Mouse (Mus musculus) heart, adult 2 months (tissue): ENCODE results near the gene Tnfrsf22. TPM values are rescaled to one million over a fixed set of nuclear protein-coding genes. Genes with fewer than 3 reads are reported as not detected.
A peak's percentile ranks its signal among the peaks of the same experiment; 100 is the strongest.

ENCODE experiments used
- DNase-seq, 2 experiments: peaks; one replicate each; pipeline ENCODE4 v3.0.0; 2021
- H3K27ac ChIP-seq: fragments of 200-600 bp; 2 replicates; pipeline ENCODE4 v1.8.1; 2022
- H3K27me3 ChIP-seq: fragments of 200-500 bp; 2 replicates; pipeline ENCODE4 v1.6.1; 2012; ENCODE audit warnings: mild to moderate bottlenecking, low read length, inconsistent platforms, mixed read lengths; ENCODE audit not compliant: control insufficient read depth, insufficient read depth
- H3K36me3 ChIP-seq: fragments of 200-500 bp; 2 replicates; pipeline ENCODE4 v1.6.1; 2012; ENCODE audit warnings: low read length, inconsistent platforms; ENCODE audit not compliant: control insufficient read depth, insufficient read depth
- H3K4me1 ChIP-seq: fragments of 200-500 bp; 2 replicates; pipeline ENCODE4 v1.6.1; 2011; ENCODE audit warnings: low read length; ENCODE audit not compliant: control insufficient read depth, insufficient read depth
- H3K4me3 ChIP-seq: fragments of 200-600 bp; 2 replicates; pipeline ENCODE4 v1.8.1; 2022
- H3K79me2 ChIP-seq: fragments of 200-500 bp; replicated peaks from 2 replicates; pipeline ENCODE4 v1.6.1; 2012; ENCODE audit warnings: mild to moderate bottlenecking, inconsistent platforms, low read length, moderate library complexity, mixed read lengths; ENCODE audit not compliant: control insufficient read depth, insufficient read depth
- H3K9ac ChIP-seq: fragments of 200-500 bp; 2 replicates; pipeline ENCODE4 v1.6.1; 2012; ENCODE audit warnings: low read depth, mild to moderate bottlenecking, control low read depth, inconsistent platforms, low read length, mixed read lengths
- CTCF ChIP-seq: fragments of 200-600 bp; IDR thresholded peaks from 2 replicates; pipeline ENCODE4 v1.8.1; 2022; ENCODE audit warnings: antibody characterized with exemption, mild to moderate bottlenecking, moderate library complexity
- EP300 ChIP-seq: fragments of 200-500 bp; IDR thresholded peaks from 2 replicates; pipeline ENCODE4 v1.6.1; 2011; ENCODE audit warnings: low read depth, low read length, control low read depth; ENCODE audit not compliant: insufficient read depth
- POLR2A ChIP-seq: fragments of 200-500 bp; IDR thresholded peaks from 2 replicates; pipeline ENCODE4 v1.6.1; 2011; ENCODE audit warnings: mild to moderate bottlenecking, low read depth, low read length, control low read depth; ENCODE audit not compliant: insufficient read depth
- WGBS: fragments of 180-500 bp; shearing (Covaris S2); methylation state at CpG from one replicate; pipeline ENCODE4 v1.1.7; 2018; 5-methylcytosine and 5-hydroxymethylcytosine counted together
- intact Hi-C: fragments of 180-260 bp; cut with DNase I; formaldehyde crosslinking; loops from one replicate; pipeline ENCODE4 v1.15.1; 2025
- polyA plus RNA-seq: library from polyadenylated mRNA; depleted of rRNA; stranded (reverse); fragments of >200 nt; gene quantifications from 2 replicates; pipeline ENCODE4 v1.2.3, GENCODE M21; 2012
- total RNA-seq, 2 experiments: library from RNA; stranded (reverse); gene quantifications; 2 replicates each; pipeline ENCODE4 v1.2.3; 2021

The Tnfrsf22 gene
- total and polyA plus RNA-seq, 3 experiments, result 1.4 to 3.2 (median 2.3) TPM

GRCm38 (mm10) chr7:143604889-143605288, 44.6 kb downstream of the Tnfrsf22 start:
- H3K4me3 ChIP-seq, result no peak overlapping the region
- TF ChIP-seq CTCF, result no peak
- no peak for TF ChIP-seq EP300
- no peaks in the 10 kb centered on the region for H3K27me3 ChIP-seq
- no peak for DNase-seq
- H3K36me3 ChIP-seq, result no peaks in the 10 kb centered on the region
- H3K79me2 ChIP-seq, result no peaks in the 10 kb centered on the region
- peak overlapping the region; percentile 60 for H3K27ac ChIP-seq
- no peak overlapping the region for H3K9ac ChIP-seq
- H3K4me1 ChIP-seq, result no peaks in the 10 kb centered on the region; the same call in 1 of the 2 replicates
- 41% methylated on average over 2 of the region's 2 CpGs for WGBS
- intact Hi-C loops, result loop anchor here (5.0 kb wide), 1 partner anchor 92 kb away; no protein-coding TSS in a partner anchor

- TF ChIP-seq EP300, result no peak
- no peak for TF ChIP-seq POLR2A
- peak; percentile 50 for TF ChIP-seq CTCF
- no peaks in the 10 kb centered on the region for H3K36me3 ChIP-seq
- H3K79me2 ChIP-seq, result 0 out of 2 replicates have a peak, but pooled peaks cover 3% of the 10 kb centered on the region
- intact Hi-C loops, result loop anchor here (5.0 kb wide), 1 partner anchor 96 kb away; no protein-coding TSS in a partner anchor
- no peak overlapping the region for H3K9ac ChIP-seq
- H3K27ac ChIP-seq, result no peak overlapping the region
- no peak for DNase-seq
- WGBS, result 71% methylated on average over 2 of the region's 2 CpGs
- H3K4me1 ChIP-seq, result peaks cover 4% of the 10 kb centered on the region
- no peaks in the 10 kb centered on the region for H3K27me3 ChIP-seq
- no peak overlapping the region for H3K4me3 ChIP-seq
These were observed 47.8 kb downstream of the Tnfrsf22 start for GRCm38 (mm10) chr7:143601705-143602104.

GRCm38 (mm10) chr7:143600231-143600740, 49.2 kb downstream of the Tnfrsf22 start:
- peak overlapping the region; percentile 64 for H3K4me3 ChIP-seq
- no peak for TF ChIP-seq CTCF
- TF ChIP-seq POLR2A, result peak; percentile 61
- WGBS, result 4% methylated on average over 15 of the region's 15 CpGs
- H3K9ac ChIP-seq, result no peak overlapping the region
- peaks cover 4% of the 10 kb centered on the region for H3K4me1 ChIP-seq
- H3K27me3 ChIP-seq, result no peaks in the 10 kb centered on the region
- intact Hi-C loops, result loop anchor here (1.0 to 5.0 kb wide), 2 partner anchors 49 to 97 kb away; partner anchors contain the start of gene Tnfrsf22
- H3K27ac ChIP-seq, result peak overlapping the region; percentile 61
- peaks cover 3% of the 10 kb centered on the region; the same call in 1 of the 2 replicates for H3K79me2 ChIP-seq
- DNase-seq, result no peak
- no peaks in the 10 kb centered on the region for H3K36me3 ChIP-seq

GRCm38 (mm10) chr7:143599428-143600230, 49.8 kb downstream of the Tnfrsf22 start, which contains the start of gene Cars:
TSS of gene Cars (minus strand) at chr7:143600090.
- intact Hi-C loops, result loop anchor here (1.0 to 5.0 kb wide), 2 partner anchors 50 to 98 kb away; partner anchors contain the start of gene Tnfrsf22

GRCm38 (mm10) chr7:143594865-143595264, 54.6 kb downstream of the Tnfrsf22 start:
- no peak for DNase-seq
- 63% methylated on average over 5 of the region's 5 CpGs for WGBS
- peaks cover 5% of the 10 kb centered on the region for H3K79me2 ChIP-seq
- no peak overlapping the region for H3K4me3 ChIP-seq
- H3K9ac ChIP-seq, result no peak overlapping the region
- no peaks in the 10 kb centered on the region for H3K27me3 ChIP-seq
- intact Hi-C loops, result no loop called here
- no peak overlapping the region for H3K27ac ChIP-seq
- no peaks in the 10 kb centered on the region for H3K36me3 ChIP-seq
- TF ChIP-seq POLR2A (no peak), EP300 (no peak), CTCF (no peak)
- H3K4me1 ChIP-seq, result peaks cover 4% of the 10 kb centered on the region

More at GRCm38 (mm10) chr7:143599428-143600230, 49.8 kb downstream of the Tnfrsf22 start, which contains the start of gene Cars:
- peaks cover 3% of the 10 kb centered on the region; the same call in 1 of the 2 replicates for H3K79me2 ChIP-seq
- peak within 1 kb of the TSS; percentile 64 for H3K27ac ChIP-seq
- H3K27me3 ChIP-seq, result no peaks in the 10 kb centered on the region
- peak; percentile 70 for TF ChIP-seq POLR2A
- no peak for TF ChIP-seq CTCF
- TF ChIP-seq EP300, result peak; percentile 70; the same call in 1 of the 2 replicates
- 2% methylated on average over 35 of the region's 35 CpGs for WGBS
- H3K4me1 ChIP-seq, result peaks cover 4% of the 10 kb centered on the region
- H3K9ac ChIP-seq, result peak within 1 kb of the TSS; percentile 90
- DNase-seq, result peak; percentile 95 to 96
- no peaks in the 10 kb centered on the region for H3K36me3 ChIP-seq
- peak within 1 kb of the TSS; percentile 64 for H3K4me3 ChIP-seq

GRCm38 (mm10) chr7:143592255-143592654, 57.2 kb downstream of the Tnfrsf22 start:
- Histone ChIP-seq H3K27ac (no peak overlapping the region), H3K4me1 (no peaks in the 10 kb centered on the region; the same call in 1 of the 2 replicates), H3K79me2 (peaks cover 2% of the 10 kb centered on the region), H3K36me3 (no peaks in the 10 kb centered on the region), H3K9ac (no peak overlapping the region), H3K4me3 (no peak overlapping the region), H3K27me3 (no peaks in the 10 kb centered on the region)
- intact Hi-C loops, result no loop called here
- DNase-seq, result no peak
- no peak for TF ChIP-seq EP300
- no peak for TF ChIP-seq CTCF
- no peak for TF ChIP-seq POLR2A
- WGBS, result 92% methylated on average over 10 of the region's 10 CpGs
